Mouse (Mus musculus) myocyte (in vitro differentiated cells): ENCODE data around the gene Gm20388.

Source experiments
- MYOG ChIP-seq, 3 experiments: IDR thresholded peaks; one replicate each; pipeline ENCODE4 v1.6.1; 2011; ENCODE audit warnings: control low read depth in 2 of 3, low read depth in 2 of 3, mild to moderate bottlenecking in 2 of 3; ENCODE audit not compliant: insufficient read length in 2 of 3, control insufficient read depth in 1 of 3, insufficient read depth in 1 of 3
- POLR2A ChIP-seq: IDR thresholded peaks from one replicate; pipeline ENCODE4 v1.6.1; 2011; ENCODE audit warnings: low read depth, mild to moderate bottlenecking, control low read depth, moderate library complexity; ENCODE audit not compliant: insufficient read length
- REST ChIP-seq: IDR thresholded peaks from one replicate; pipeline ENCODE4 v1.6.1; 2011; ENCODE audit warnings: mild to moderate bottlenecking, control low read depth, moderate library complexity; ENCODE audit not compliant: insufficient read depth, insufficient read length
- USF1 ChIP-seq: IDR thresholded peaks from one replicate; pipeline ENCODE4 v1.6.1; 2011; ENCODE audit warnings: low read depth, mild to moderate bottlenecking, control low read depth, moderate library complexity

DNA sequence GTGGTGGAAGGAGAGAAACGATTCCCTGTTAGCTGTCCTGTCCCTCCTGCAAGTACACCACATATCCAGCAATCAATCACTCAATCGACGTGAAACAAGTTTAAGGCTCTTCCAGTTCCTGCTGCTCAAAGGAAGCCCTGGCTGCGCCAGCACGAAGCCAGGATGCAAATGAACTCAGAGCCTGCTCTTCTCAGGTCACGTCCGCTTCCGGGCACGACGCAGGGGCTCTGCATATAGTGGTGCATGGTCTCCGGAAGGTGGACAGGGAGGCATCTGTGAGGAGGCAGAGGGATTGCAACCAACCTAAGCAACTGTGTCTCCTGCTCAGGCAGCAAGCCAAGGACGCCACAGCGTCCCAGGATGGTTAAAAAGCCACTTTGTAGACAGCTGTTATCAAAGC lies 985.0 kb downstream of the Gm20388 start:
- TF ChIP-seq POLR2A (no peak), REST (no peak), MYOG (IDR thresholded peaks at IDR 0.05; ENCODE audit: control insufficient read depth in 1 of 3, insufficient read depth in 1 of 3, insufficient read length in 2 of 3, low read depth in 2 of 3) (no peak), USF1 (no peak)
